Mouse (Mus musculus) hindbrain, embryonic 10.5 days (tissue): ENCODE results near the gene Arap1. TPM values are rescaled to one million over a fixed set of nuclear protein-coding genes. Genes with fewer than 3 reads are reported as not detected.
A peak's percentile ranks its signal among the peaks of the same experiment; 100 is the strongest.

Experiments used
- DNase-seq: peaks from one replicate; pipeline ENCODE4 v3.0.0-alpha.2; 2017; ENCODE audit warnings: low spot score
- H3K27ac ChIP-seq: fragments of 300-500 bp; sonication (generic); 2 replicates; pipeline ENCODE4 v1.5.1; 2016; ENCODE audit warnings: mild to moderate bottlenecking, moderate library complexity
- H3K27me3 ChIP-seq: fragments of 300-500 bp; sonication (generic); 2 replicates; pipeline ENCODE4 v1.6.1; 2016; ENCODE audit warnings: mild to moderate bottlenecking; ENCODE audit not compliant: poor library complexity, insufficient read depth, severe bottlenecking
- H3K36me3 ChIP-seq: fragments of 300-500 bp; sonication (generic); 2 replicates; pipeline ENCODE4 v1.6.1; 2016; ENCODE audit warnings: mild to moderate bottlenecking, moderate library complexity
- H3K4me1 ChIP-seq: fragments of 300-500 bp; sonication (generic); replicated peaks from 2 replicates; pipeline ENCODE4 v1.6.1; 2016; ENCODE audit warnings: mild to moderate bottlenecking
- H3K4me3 ChIP-seq: fragments of 300-500 bp; sonication (generic); 2 replicates; pipeline ENCODE4 v1.5.1; 2016; ENCODE audit warnings: mild to moderate bottlenecking, moderate library complexity
- H3K9me3 ChIP-seq: fragments of 300-500 bp; sonication (generic); 2 replicates; pipeline ENCODE4 v1.6.1; 2016; ENCODE audit warnings: mild to moderate bottlenecking, moderate library complexity
- WGBS: fragments of 180-500 bp; shearing (Covaris S2); methylation state at CpG from one replicate; pipeline ENCODE4 v1.1.7; 2016; 5-methylcytosine and 5-hydroxymethylcytosine counted together
- polyA plus RNA-seq: library from polyadenylated mRNA; unstranded; fragments of >200 nt; fragmentation: Nextera tagmentation; extraction: Ambion mirVana; gene quantifications from 2 replicates; pipeline ENCODE4 v1.2.1, GENCODE M21; 2016

Gene Arap1
- polyA plus RNA-seq, 1 experiment from 2014 or later: 19.2 TPM

DNA sequence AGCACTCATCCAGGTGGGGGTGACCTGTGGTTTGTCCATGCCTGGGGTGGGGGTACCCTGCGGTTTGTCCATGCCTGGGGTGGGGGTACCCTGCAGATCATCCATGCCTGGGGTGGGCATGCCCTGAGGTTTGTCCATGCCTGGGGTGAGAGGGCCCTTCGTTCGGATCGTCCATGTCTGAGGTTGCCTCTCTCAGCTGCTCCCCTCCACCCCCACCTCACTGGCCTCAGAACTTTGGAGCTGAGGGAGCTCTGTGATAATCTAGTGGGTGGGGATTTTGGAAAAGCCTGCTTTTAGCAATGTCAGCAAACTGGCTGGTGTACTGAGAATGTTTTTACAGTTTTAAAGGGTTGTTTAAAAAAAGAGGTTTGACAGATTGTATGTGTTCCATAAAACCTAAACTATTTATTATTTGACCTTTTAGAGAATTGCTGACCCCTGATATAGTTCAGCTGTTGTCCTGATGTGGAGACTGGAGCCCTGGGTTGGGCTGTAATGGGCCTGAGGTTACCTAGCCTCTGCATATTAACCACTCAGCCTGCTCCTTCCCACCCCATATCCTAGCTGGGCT is 44.1 kb downstream of the Arap1 start:
- H3K36me3 ChIP-seq: no peaks in the 10 kb centered on the region
- peaks cover 47% of the 10 kb centered on the region for H3K4me1 ChIP-seq
- no peaks in the 10 kb centered on the region for H3K9me3 ChIP-seq
- H3K4me3 ChIP-seq: no peak overlapping the region
- H3K27ac ChIP-seq: 0 out of 2 replicates have a peak overlapping the region, but pooled peaks have one; percentile 81
- no peak for DNase-seq
- WGBS: 81% methylated on average over 4 of the region's 4 CpGs
- no peaks in the 10 kb centered on the region for H3K27me3 ChIP-seq

- peak overlapping the region; percentile 81 for H3K27ac ChIP-seq
- 63% methylated on average over 4 of the region's 4 CpGs for WGBS
- no peaks in the 10 kb centered on the region for H3K9me3 ChIP-seq
- no peaks in the 10 kb centered on the region for H3K36me3 ChIP-seq
- no peak overlapping the region for H3K4me3 ChIP-seq
- peaks cover 47% of the 10 kb centered on the region for H3K4me1 ChIP-seq
- H3K27me3 ChIP-seq: no peaks in the 10 kb centered on the region
- no peak for DNase-seq
These were observed 45.1 kb downstream of the Arap1 start for GRCm38 (mm10) chr7:101393015-101393414.

- Histone ChIP-seq H3K27me3 (no peaks in the 10 kb centered on the region), H3K4me3 (0 out of 2 replicates have a peak overlapping the region, but pooled peaks have one; percentile 2), H3K9me3 (no peaks in the 10 kb centered on the region), H3K36me3 (no peaks in the 10 kb centered on the region), H3K27ac (peak overlapping the region; percentile 81), H3K4me1 (peaks cover 47% of the 10 kb centered on the region)
- peak; percentile 44 for DNase-seq
- WGBS: 44% methylated on average over 8 of the region's 8 CpGs
These were observed 46.0 kb downstream of the Arap1 start for GRCm38 (mm10) chr7:101393694-101394504.

GRCm38 (mm10) chr7:101394569-101394968 is 46.7 kb downstream of the Arap1 start:
- H3K27me3 ChIP-seq: no peaks in the 10 kb centered on the region
- H3K27ac ChIP-seq: peak overlapping the region; percentile 81
- H3K36me3 ChIP-seq: no peaks in the 10 kb centered on the region
- peaks cover 47% of the 10 kb centered on the region for H3K4me1 ChIP-seq
- no peak for DNase-seq
- 56% methylated on average over 3 of the region's 3 CpGs for WGBS
- 0 out of 2 replicates have a peak overlapping the region, but pooled peaks have one; percentile 2 for H3K4me3 ChIP-seq
- H3K9me3 ChIP-seq: no peaks in the 10 kb centered on the region

- 84% methylated on average over 2 of the region's 2 CpGs for WGBS
- Histone ChIP-seq H3K4me1 (peaks cover 41% of the 10 kb centered on the region), H3K4me3 (no peak overlapping the region), H3K27me3 (no peaks in the 10 kb centered on the region), H3K27ac (0 out of 2 replicates have a peak overlapping the region, but pooled peaks have one; percentile 81), H3K36me3 (no peaks in the 10 kb centered on the region; the same call in 1 of the 2 replicates), H3K9me3 (no peaks in the 10 kb centered on the region)
- no peak for DNase-seq
These were observed 47.6 kb downstream of the Arap1 start for GRCm38 (mm10) chr7:101395471-101395870.

DNA sequence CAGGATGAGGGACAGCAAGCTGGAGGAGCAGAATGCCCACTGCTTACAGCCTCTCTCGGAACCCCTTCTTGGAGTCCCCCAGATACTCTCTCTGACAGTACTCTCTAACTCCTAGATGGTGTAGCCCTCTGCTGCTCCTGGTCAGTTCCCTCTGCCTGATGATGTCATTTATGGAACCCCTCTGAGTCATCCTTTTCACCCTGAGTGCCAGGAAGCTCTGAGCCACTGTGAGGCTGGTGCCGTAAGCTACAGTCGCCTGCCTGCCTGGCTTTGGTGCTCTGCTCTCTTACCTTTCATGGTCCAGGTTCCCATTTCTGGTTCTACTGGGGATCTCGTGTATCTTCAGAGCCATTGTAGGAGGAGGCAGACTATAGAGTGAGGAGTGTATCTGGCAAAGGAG is 49.3 kb downstream of the Arap1 start:
- Histone ChIP-seq H3K4me1 (peaks cover 31% of the 10 kb centered on the region), H3K27ac (no peak overlapping the region), H3K4me3 (no peak overlapping the region), H3K27me3 (no peaks in the 10 kb centered on the region), H3K9me3 (no peaks in the 10 kb centered on the region), H3K36me3 (no peaks in the 10 kb centered on the region; the same call in 1 of the 2 replicates)
- DNase-seq: no peak
- WGBS: 89% methylated on average over 4 of the region's 4 CpGs

- peaks cover 7% of the 10 kb centered on the region for H3K4me1 ChIP-seq
- DNase-seq: no peak
- peaks cover 2% of the 10 kb centered on the region; the same call in 1 of the 2 replicates for H3K36me3 ChIP-seq
- H3K4me3 ChIP-seq: no peak overlapping the region
- H3K27ac ChIP-seq: no peak overlapping the region
- no peaks in the 10 kb centered on the region for H3K9me3 ChIP-seq
- no peaks in the 10 kb centered on the region for H3K27me3 ChIP-seq
- 89% methylated on average over 7 of the region's 7 CpGs for WGBS
These were observed 53.6 kb downstream of the Arap1 start for GRCm38 (mm10) chr7:101401510-101401909.

GRCm38 (mm10) chr7:101403831-101404230 is 56.0 kb downstream of the Arap1 start:
- no peak overlapping the region for H3K4me3 ChIP-seq
- H3K27me3 ChIP-seq: no peaks in the 10 kb centered on the region
- H3K4me1 ChIP-seq: peaks cover 9% of the 10 kb centered on the region
- DNase-seq: no peak
- no peak overlapping the region for H3K27ac ChIP-seq
- no peaks in the 10 kb centered on the region for H3K9me3 ChIP-seq
- 96% methylated on average over 5 of the region's 5 CpGs for WGBS
- peaks cover 2% of the 10 kb centered on the region; the same call in 1 of the 2 replicates for H3K36me3 ChIP-seq

DNA sequence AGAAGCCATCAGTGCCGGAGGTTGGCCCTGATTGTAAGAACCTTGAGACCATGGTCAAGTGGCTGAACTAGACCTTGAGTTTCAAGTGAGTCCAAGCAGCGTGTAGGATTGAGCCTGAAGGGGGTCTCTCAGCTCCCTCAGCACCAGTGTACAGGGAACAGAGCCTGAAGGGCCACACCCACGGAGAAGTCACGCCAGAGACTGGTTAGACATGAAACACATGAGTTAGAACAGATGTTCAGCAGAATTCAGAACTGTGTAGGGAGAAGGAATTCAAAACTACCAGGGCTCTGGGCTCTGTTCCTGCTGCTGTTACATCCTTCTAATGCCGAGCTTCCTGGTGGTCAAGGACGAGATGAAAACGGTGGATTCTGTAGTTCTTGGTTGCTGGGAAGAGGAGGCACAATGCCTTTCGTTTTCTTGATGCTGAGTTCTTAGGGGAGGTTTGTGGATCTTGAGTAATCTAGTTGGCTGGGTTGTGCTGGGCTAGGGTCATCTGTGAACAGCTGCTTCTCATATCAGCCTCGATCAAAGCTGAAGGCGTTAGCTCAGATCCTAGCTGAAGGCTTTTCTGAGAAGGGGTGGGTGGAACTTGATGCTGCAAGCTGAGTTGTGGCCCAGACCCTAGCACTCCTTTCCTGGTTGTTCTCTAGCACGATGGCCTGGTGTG is 62.5 kb downstream of the Arap1 start, which contains the start of gene Gm45837:
Gene Gm45837, plus strand, starts transcription at position 620 of the 670 bp plus-strand sequence.
- Histone ChIP-seq H3K27ac (no peak within 1 kb of the TSS), H3K9me3 (no peaks in the 10 kb centered on the region), H3K4me3 (no peak within 1 kb of the TSS), H3K27me3 (peaks cover 12% of the 10 kb centered on the region), H3K36me3 (0 out of 2 replicates have a peak, but pooled peaks cover 3% of the 10 kb centered on the region), H3K4me1 (peaks cover 27% of the 10 kb centered on the region)
- 81% methylated on average over 11 of the region's 11 CpGs for WGBS
- DNase-seq: no peak

DNA sequence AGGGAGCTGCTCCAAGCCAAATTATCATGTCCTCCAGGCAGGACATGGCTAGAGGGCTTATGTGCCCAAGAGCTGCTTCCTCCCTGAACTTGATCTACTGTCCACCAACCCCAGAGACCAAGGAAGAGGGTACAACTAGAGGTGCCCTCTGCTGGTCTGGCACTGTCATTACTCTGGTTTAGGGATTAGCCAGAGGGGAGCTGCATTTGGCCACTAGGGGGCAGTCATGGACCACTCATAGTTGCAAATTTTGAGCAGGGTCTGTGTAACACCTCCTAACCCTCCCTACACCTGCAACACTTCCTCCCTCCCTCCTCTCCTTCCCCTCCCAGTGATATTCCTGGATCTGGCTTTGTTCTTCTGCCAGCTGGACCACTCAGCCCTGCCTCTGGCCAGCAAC is 64.9 kb downstream of the Arap1 start:
- Histone ChIP-seq H3K36me3 (0 out of 2 replicates have a peak, but pooled peaks cover 3% of the 10 kb centered on the region), H3K4me1 (peaks cover 29% of the 10 kb centered on the region), H3K27ac (no peak overlapping the region), H3K27me3 (peaks cover 30% of the 10 kb centered on the region), H3K4me3 (no peak overlapping the region), H3K9me3 (no peaks in the 10 kb centered on the region)
- peak; percentile 87 for DNase-seq

DNA sequence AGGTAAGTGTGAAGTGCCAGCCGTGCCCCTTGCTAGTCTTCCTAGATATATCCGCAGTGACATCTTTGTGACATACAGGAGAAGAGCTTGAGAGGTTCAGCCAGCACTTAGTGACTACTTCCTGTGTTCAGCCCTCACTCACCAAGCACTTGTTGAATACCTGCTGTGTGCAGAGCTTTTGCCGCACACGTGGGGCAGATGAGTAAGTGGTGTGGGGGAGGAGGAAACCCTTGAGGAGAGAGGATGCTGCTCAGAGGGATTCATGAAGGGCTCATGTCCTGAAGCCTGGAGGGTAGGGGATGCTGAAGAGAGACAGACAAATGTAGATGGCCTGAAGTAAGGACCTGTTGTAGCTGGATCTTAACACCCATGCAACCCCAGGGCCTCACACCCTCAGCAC is 66.3 kb downstream of the Arap1 start:
- 52% methylated on average over 4 of the region's 4 CpGs for WGBS
- peaks cover 33% of the 10 kb centered on the region for H3K4me1 ChIP-seq
- 0 out of 2 replicates have a peak, but pooled peaks cover 3% of the 10 kb centered on the region for H3K36me3 ChIP-seq
- H3K27me3 ChIP-seq: peaks cover 44% of the 10 kb centered on the region
- H3K27ac ChIP-seq: peak overlapping the region; percentile 82
- no peak overlapping the region for H3K4me3 ChIP-seq
- DNase-seq: no peak
- H3K9me3 ChIP-seq: no peaks in the 10 kb centered on the region

DNA sequence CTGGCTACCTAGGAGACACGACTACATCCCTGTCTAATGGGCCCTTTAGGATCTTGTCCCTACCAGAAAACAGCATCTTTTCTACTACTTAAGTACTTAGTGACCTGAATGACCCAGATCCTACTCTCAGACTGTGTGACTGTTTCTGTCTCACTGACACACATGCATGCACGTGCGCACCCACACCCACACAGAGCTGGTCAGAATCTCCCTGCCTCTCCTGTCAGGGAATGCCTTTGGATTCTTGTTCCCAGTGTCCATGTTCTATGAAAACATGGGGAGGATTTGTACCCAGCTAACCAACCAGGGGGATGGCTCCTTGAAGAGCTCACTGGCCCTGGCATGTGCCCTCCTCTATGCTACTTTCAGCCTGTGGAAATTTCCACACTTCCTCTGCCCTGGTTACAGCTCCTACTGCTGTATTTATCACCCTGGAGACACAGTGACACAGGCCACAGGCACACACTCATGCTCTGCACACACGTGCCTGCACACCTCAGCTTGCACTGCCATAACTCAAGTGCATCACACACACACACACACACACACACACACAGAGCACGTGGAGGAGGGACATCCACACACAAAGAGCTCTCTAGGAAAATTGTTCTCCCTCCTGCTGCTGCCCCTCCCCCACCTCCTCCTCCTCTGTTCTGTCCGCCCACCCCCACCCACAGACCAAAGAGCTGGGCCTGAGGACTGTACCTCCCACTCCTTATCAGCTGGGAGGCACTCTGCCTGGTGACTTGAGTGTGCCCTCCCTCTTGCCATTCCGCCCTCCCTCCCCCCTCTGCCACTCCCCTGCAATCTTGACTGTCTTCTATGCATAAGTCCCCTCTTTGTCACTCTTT is 67.0 kb downstream of the Arap1 start:
- peak overlapping the region; percentile 82 for H3K27ac ChIP-seq
- H3K36me3 ChIP-seq: 0 out of 2 replicates have a peak, but pooled peaks cover 3% of the 10 kb centered on the region
- H3K4me1 ChIP-seq: peaks cover 35% of the 10 kb centered on the region
- H3K4me3 ChIP-seq: no peak overlapping the region
- peak; percentile 36 for DNase-seq
- 24% methylated on average over 7 of the region's 7 CpGs for WGBS
- peaks cover 49% of the 10 kb centered on the region for H3K27me3 ChIP-seq
- H3K9me3 ChIP-seq: no peaks in the 10 kb centered on the region
